Mouse (Mus musculus): ENCODE data around the gene 2510009E07Rik. TPM values are rescaled to one million over a fixed set of nuclear protein-coding genes. Genes with fewer than 3 reads are reported as not detected.

The 2510009E07Rik gene
- polyA plus RNA-seq, 1 experiment: not detected

DNA sequence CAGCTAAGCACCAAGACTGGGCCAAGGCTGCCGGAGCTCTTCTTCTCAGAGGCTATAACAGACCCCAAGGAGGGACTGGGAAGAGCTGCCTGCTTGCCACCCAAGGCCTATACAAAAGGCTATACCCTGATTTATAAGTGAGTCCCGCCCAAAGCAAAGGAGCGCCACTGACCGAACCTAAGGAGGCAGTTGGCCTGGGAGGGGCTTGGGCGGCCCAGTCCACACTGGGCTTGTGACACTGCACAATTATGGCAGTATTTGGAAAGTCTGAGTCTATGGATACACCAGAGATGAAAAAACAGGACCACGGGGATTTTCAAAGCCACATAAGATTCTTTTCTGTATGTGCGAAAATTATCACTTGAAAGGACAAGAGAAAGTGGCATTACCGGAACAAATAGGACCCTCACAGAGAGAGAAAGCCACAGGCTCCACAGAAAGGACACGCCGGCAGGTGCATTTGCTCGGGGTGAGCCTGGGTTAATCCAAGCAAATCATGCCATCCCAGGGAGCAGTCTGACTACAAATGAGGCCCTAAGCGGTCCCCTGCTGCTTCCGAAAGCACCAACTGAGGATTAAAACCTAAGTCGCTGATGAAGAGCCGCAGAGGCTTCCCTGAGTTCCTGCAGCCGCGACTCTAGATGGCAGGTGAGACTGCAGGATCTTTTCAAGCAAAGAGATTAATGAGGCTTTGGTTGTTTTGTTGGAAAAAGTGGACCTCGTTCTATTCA lies 29.7 kb downstream of the 2510009E07Rik start:
- TF ChIP-seq CTCF (IDR thresholded peaks at IDR 0.05; ENCODE audit: insufficient read depth, low read depth, low read length) (no peak), POLR2A (IDR thresholded peaks at IDR 0.05; ENCODE audit: insufficient read depth, low read depth, low read length) (no peak)
- H3K4me1 ChIP-seq (ENCODE audit: control insufficient read depth, insufficient read depth, low read length): peaks cover 8% of the 10 kb centered on the region
- no peak overlapping the region for H3K27ac ChIP-seq (ENCODE audit: insufficient read depth, low read depth, low read length)
- no peak overlapping the region for H3K4me3 ChIP-seq (ENCODE audit: insufficient read depth, low read depth, low read length)
- 61% methylated on average over 18 of the region's 18 CpGs for WGBS

GRCm38 (mm10) chr16:21655961-21656360 lies 38.5 kb downstream of the 2510009E07Rik start:
- 50% methylated on average over 9 of the region's 9 CpGs for WGBS

GRCm38 (mm10) chr16:21655291-21655690 lies 39.2 kb downstream of the 2510009E07Rik start:
- WGBS: 48% methylated on average over 6 of the region's 6 CpGs
- H3K4me1 ChIP-seq (ENCODE audit: control insufficient read depth, insufficient read depth, low read length): peaks cover 16% of the 10 kb centered on the region
- no peak overlapping the region for H3K27ac ChIP-seq (ENCODE audit: insufficient read depth, low read depth, low read length)
- H3K4me3 ChIP-seq (ENCODE audit: insufficient read depth, low read depth, low read length): no peak overlapping the region
- TF ChIP-seq CTCF (IDR thresholded peaks at IDR 0.05; ENCODE audit: insufficient read depth, low read depth, low read length): no peak
- no peak for TF ChIP-seq POLR2A (IDR thresholded peaks at IDR 0.05; ENCODE audit: insufficient read depth, low read depth, low read length)

More at GRCm38 (mm10) chr16:21655961-21656360, 38.5 kb downstream of the 2510009E07Rik start:
- Histone ChIP-seq H3K4me1 (ENCODE audit: control insufficient read depth, insufficient read depth, low read length) (peaks cover 19% of the 10 kb centered on the region), H3K4me3 (ENCODE audit: insufficient read depth, low read depth, low read length) (no peak overlapping the region), H3K27ac (ENCODE audit: insufficient read depth, low read depth, low read length) (0 out of 2 replicates have a peak overlapping the region, but pooled peaks have one; percentile 17)
- no peak for TF ChIP-seq POLR2A (IDR thresholded peaks at IDR 0.05; ENCODE audit: insufficient read depth, low read depth, low read length)
- no peak for TF ChIP-seq CTCF (IDR thresholded peaks at IDR 0.05; ENCODE audit: insufficient read depth, low read depth, low read length)

DNA sequence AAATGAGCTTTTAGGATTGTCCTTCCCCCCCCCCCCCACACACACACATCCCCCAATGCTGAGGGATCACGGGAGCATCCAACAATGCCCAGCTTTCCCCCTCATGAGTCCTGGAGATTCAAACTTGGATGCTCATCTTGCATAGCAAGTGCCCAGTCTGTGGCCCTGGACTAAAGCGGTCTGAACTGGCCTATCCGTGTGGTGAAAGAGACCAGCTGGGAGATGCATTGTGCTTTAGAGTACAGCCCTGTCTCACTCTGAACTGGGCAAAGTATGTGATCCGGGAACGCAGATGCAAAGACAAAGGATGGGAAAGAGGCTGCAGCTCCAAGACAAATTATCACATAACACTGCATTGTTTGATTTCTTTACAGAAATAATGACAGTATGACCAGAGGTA lies 40.1 kb downstream of the 2510009E07Rik start:
- 57% methylated on average over 5 of the region's 5 CpGs for WGBS
- TF ChIP-seq POLR2A (IDR thresholded peaks at IDR 0.05; ENCODE audit: insufficient read depth, low read depth, low read length): no peak
- no peak for TF ChIP-seq CTCF (IDR thresholded peaks at IDR 0.05; ENCODE audit: insufficient read depth, low read depth, low read length)

GRCm38 (mm10) chr16:21653151-21653550 lies 41.3 kb downstream of the 2510009E07Rik start:
- Histone ChIP-seq H3K4me1 (ENCODE audit: control insufficient read depth, insufficient read depth, low read length) (peaks cover 14% of the 10 kb centered on the region; the same call in 1 of the 2 replicates), H3K27ac (ENCODE audit: insufficient read depth, low read depth, low read length) (no peak overlapping the region), H3K4me3 (ENCODE audit: insufficient read depth, low read depth, low read length) (no peak overlapping the region)
- WGBS: 46% methylated on average over 15 of the region's 15 CpGs
- no peak for TF ChIP-seq CTCF (IDR thresholded peaks at IDR 0.05; ENCODE audit: insufficient read depth, low read depth, low read length)
- TF ChIP-seq POLR2A (IDR thresholded peaks at IDR 0.05; ENCODE audit: insufficient read depth, low read depth, low read length): no peak

More for the DNA sequence above, 40.1 kb downstream of the 2510009E07Rik start:
- no peak overlapping the region for H3K27ac ChIP-seq (ENCODE audit: insufficient read depth, low read depth, low read length)
- H3K4me1 ChIP-seq (ENCODE audit: control insufficient read depth, insufficient read depth, low read length): peaks cover 14% of the 10 kb centered on the region; the same call in 1 of the 2 replicates
- no peak overlapping the region for H3K4me3 ChIP-seq (ENCODE audit: insufficient read depth, low read depth, low read length)

DNA sequence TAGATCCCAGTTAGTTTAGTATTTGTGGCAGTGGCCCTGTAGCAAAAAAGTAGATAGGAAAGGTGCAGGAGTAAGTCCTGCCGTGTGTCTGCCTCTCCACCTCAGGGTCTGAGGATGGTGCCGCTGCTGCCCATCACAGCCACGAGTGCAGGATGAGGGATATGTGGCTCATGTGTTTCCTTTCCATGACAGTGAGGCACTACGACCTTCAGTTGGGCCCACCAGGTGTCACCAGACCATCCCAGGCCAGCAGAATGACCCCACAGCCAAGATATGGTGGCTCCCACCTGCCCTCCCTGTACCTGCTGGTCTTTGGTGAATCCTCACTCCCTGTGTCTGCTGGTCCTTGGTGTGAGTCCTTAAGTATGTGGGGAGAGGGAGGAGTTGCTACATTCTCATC lies 43.3 kb downstream of the 2510009E07Rik start:
- Histone ChIP-seq H3K4me1 (ENCODE audit: control insufficient read depth, insufficient read depth, low read length) (peaks cover 14% of the 10 kb centered on the region; the same call in 1 of the 2 replicates), H3K4me3 (ENCODE audit: insufficient read depth, low read depth, low read length) (no peak overlapping the region), H3K27ac (ENCODE audit: insufficient read depth, low read depth, low read length) (no peak overlapping the region)
- 82% methylated on average over 4 of the region's 4 CpGs for WGBS
- TF ChIP-seq POLR2A (IDR thresholded peaks at IDR 0.05; ENCODE audit: insufficient read depth, low read depth, low read length) (no peak), CTCF (IDR thresholded peaks at IDR 0.05; ENCODE audit: insufficient read depth, low read depth, low read length) (no peak)

- no peak overlapping the region for H3K4me3 ChIP-seq (ENCODE audit: insufficient read depth, low read depth, low read length)
- WGBS: 60% methylated on average over 3 of the region's 3 CpGs
- TF ChIP-seq CTCF (IDR thresholded peaks at IDR 0.05; ENCODE audit: insufficient read depth, low read depth, low read length) (no peak), POLR2A (IDR thresholded peaks at IDR 0.05; ENCODE audit: insufficient read depth, low read depth, low read length) (no peak)
- no peak overlapping the region for H3K27ac ChIP-seq (ENCODE audit: insufficient read depth, low read depth, low read length)
- peaks cover 11% of the 10 kb centered on the region; the same call in 1 of the 2 replicates for H3K4me1 ChIP-seq (ENCODE audit: control insufficient read depth, insufficient read depth, low read length)
Observed at GRCm38 (mm10) chr16:21650289-21650688, 44.2 kb downstream of the 2510009E07Rik start.

DNA sequence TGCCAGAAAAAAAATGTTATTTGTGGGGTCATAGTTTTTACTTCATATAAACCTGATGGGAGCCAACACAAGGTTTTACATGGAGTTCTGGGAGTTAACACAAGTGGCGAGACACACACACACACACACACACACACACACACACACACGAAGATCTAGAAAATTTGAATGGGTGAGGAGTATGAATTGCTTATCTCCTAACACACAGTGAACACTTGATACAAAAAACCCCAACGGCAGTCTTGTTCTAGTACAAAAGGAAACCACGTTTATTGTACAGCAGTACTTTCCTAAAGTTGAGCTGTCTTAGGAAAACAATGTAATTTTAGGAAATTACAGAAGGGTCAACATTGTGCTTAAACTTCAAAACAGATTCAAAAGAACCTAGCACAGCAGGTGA lies 45.7 kb downstream of the 2510009E07Rik start:
- H3K27ac ChIP-seq (ENCODE audit: insufficient read depth, low read depth, low read length): no peak overlapping the region
- no peak for TF ChIP-seq CTCF (IDR thresholded peaks at IDR 0.05; ENCODE audit: insufficient read depth, low read depth, low read length)
- no peak for TF ChIP-seq POLR2A (IDR thresholded peaks at IDR 0.05; ENCODE audit: insufficient read depth, low read depth, low read length)
- peaks cover 20% of the 10 kb centered on the region for H3K4me1 ChIP-seq (ENCODE audit: control insufficient read depth, insufficient read depth, low read length)
- H3K4me3 ChIP-seq (ENCODE audit: insufficient read depth, low read depth, low read length): no peak overlapping the region
- WGBS: 72% methylated on average over 4 of the region's 4 CpGs

GRCm38 (mm10) chr16:21646496-21646895 lies 48.0 kb downstream of the 2510009E07Rik start:
- peaks cover 12% of the 10 kb centered on the region for H3K4me1 ChIP-seq (ENCODE audit: control insufficient read depth, insufficient read depth, low read length)
- 79% methylated on average over 3 of the region's 3 CpGs for WGBS
- H3K4me3 ChIP-seq (ENCODE audit: insufficient read depth, low read depth, low read length): no peak overlapping the region
- TF ChIP-seq CTCF (IDR thresholded peaks at IDR 0.05; ENCODE audit: insufficient read depth, low read depth, low read length) (no peak), POLR2A (IDR thresholded peaks at IDR 0.05; ENCODE audit: insufficient read depth, low read depth, low read length) (no peak)
- no peak overlapping the region for H3K27ac ChIP-seq (ENCODE audit: insufficient read depth, low read depth, low read length)
